22 mouse cellular contexts compared by ENCODE assay signal in genomic region chr14:29029896-29030420, GRCm38 (mm10). TPM values are rescaled to one million over a fixed set of nuclear protein-coding genes. Genes with fewer than 3 reads are reported as not detected.
DNase-seq lines count a peak whose midpoint lies in the region; ATAC-seq and TF ChIP-seq lines count a peak whose summit lies in the region.
"Had no signal": no experiment of that assay in that cellular context is flagged by ENCODE, and none has a peak within 500 bp of the region (broad histone marks: within the 10 kb centered on the region; RNA-seq: fewer than 3 reads in every experiment).

No protein-coding gene starts in this region.

- no peak for TF ChIP-seq EP300 in heart, adult 2 months (IDR thresholded peaks at IDR 0.05; ENCODE audit: insufficient read depth, low read depth, low read length)

- no peak overlapping the region for H3K9ac ChIP-seq in heart, adult 2 months (ENCODE audit: low read depth, low read length)
- H3K9ac ChIP-seq: hindbrain, embryonic 15.5 days; lung, embryonic 14.5 days had no signal

- WGBS in heart, adult 2 months: 64% methylated on average over 11 of the region's 11 CpGs

- no peak for TF ChIP-seq POLR2A in heart, adult 2 months (IDR thresholded peaks at IDR 0.05; ENCODE audit: insufficient read depth, low read depth, low read length)

- no peaks in the 10 kb centered on the region; the same call in none of the 2 replicates for H3K4me1 ChIP-seq in heart, adult 2 months (ENCODE audit: control insufficient read depth, insufficient read depth, low read length)

- no peak for ATAC-seq in monocyte, adult 5-6 weeks (replicated peaks; ENCODE audit: insufficient number of reproducible peaks, low FRiP score, low TSS enrichment, poor library complexity, severe bottlenecking)
- ATAC-seq in granulocyte monocyte progenitor cell, adult 5-6 weeks (replicated peaks; ENCODE audit: poor library complexity, severe bottlenecking): no peak
- ATAC-seq: intestine, postnatal 0 days; Patski had no signal

- intact Hi-C loops in heart, adult 2 months (cut with DNase I): no loop called here
- intact Hi-C loops in heart, postnatal 25 days (cut with DNase I): no loop called here

- H3K27ac ChIP-seq in heart, adult 2 months: peak overlapping the region; percentile 42
- H3K27ac ChIP-seq: hindbrain, embryonic 15.5 days; stomach, postnatal 0 days had no signal

- H3K27me3 ChIP-seq in heart, adult 2 months (ENCODE audit: control insufficient read depth, insufficient read depth, low read length): no peaks in the 10 kb centered on the region
- H3K27me3 ChIP-seq: hindbrain, embryonic 15.5 days; Patski had no signal

- DNase-seq in adrenal gland, adult 8-10 months: peak; percentile 44
- no peak for DNase-seq in adrenal gland, postnatal 10 days
- no peak for DNase-seq in heart, adult 2 months
- DNase-seq in heart, postnatal 25 days (ENCODE audit: low spot score): no peak
- DNase-seq in NIH3T3 (ENCODE audit: low read depth): peak; percentile 4
- DNase-seq in fat pad, adult 2 months (ENCODE audit: extremely low read depth, low read depth, low spot score): peak; percentile 83
- DNase-seq: cerebellum, adult 9-10 months; kidney, postnatal 10 days; layer of hippocampus, adult 9-11 months; liver; lung, embryonic 14.5 days; retina, postnatal 1 day; thymus, postnatal 25 days had no signal

- TF ChIP-seq CTCF in heart, adult 2 months (IDR thresholded peaks at IDR 0.05): no peak

- no peaks in the 10 kb centered on the region; the same call in 1 of the 2 replicates for H3K36me3 ChIP-seq in heart, adult 2 months (ENCODE audit: control insufficient read depth, insufficient read depth, low read length)
- H3K36me3 ChIP-seq: hindbrain, embryonic 15.5 days had no signal

- no peak overlapping the region for H3K4me3 ChIP-seq in heart, adult 2 months
- H3K4me3 ChIP-seq: hindbrain, embryonic 15.5 days had no signal

- H3K79me2 ChIP-seq in heart, adult 2 months (replicated peaks; ENCODE audit: control insufficient read depth, insufficient read depth, low read length): no peaks in the 10 kb centered on the region

RNA-seq across cellular contexts. Expression of gene Lrtm1, which starts 11.9 kb away (rescaled TPM):
- total RNA-seq in adrenal gland, adult 8-10 months (2022): under 1 TPM in 3 of 4 experiments, not detected in 1; 0.03 to 0.17 (median 0.06) TPM
- 1 to 10 TPM in 1 of 2 experiments, under 1 TPM in 1; 0.72 to 3.7 TPM for total RNA-seq in adrenal gland, postnatal 10 days (2021)
- total RNA-seq in heart, adult 2 months (2021): 100 to 1,000 TPM; 189 to 202 TPM
- 81.6 and 182 TPM in 2 replicates for polyA plus RNA-seq in heart, adult 2 months (2012; rRNA removed)
- 100 to 1,000 TPM; 171 to 183 TPM for total RNA-seq in heart, postnatal 25 days (2021)
- not detected in 3 replicates for total RNA-seq in monocyte, adult 5-6 weeks (2017)
- not detected in 2 replicates for total RNA-seq in granulocyte monocyte progenitor cell, adult 5-6 weeks (2014; fragmentation: Nextera tagmentation)
- not detected in 2 replicates for total RNA-seq in granulocyte monocyte progenitor cell, adult 5-6 weeks (2017)
- total RNA-seq: left cerebral cortex, postnatal 10 days; neutrophil, adult 5-6 weeks had no signal
- polyA plus RNA-seq: intestine, postnatal 0 days; Patski; spleen, adult 2 months; stomach, postnatal 0 days had no signal

Comparison
In these comparisons a context has a peak if more than half of its experiments do, and no peak if none do; other contexts are left out.
1. DNase-seq: peak in adrenal gland, adult 8-10 months (single experiment), NIH3T3 (single experiment) and fat pad, adult 2 months (single experiment); none in adrenal gland, postnatal 10 days (single experiment), heart, adult 2 months (0 of 2) and heart, postnatal 25 days (single experiment).
2. RNA of gene Lrtm1, which starts 11.9 kb away (total RNA-seq): 189 to 202 TPM in heart, adult 2 months and 171 to 183 TPM in heart, postnatal 25 days; 0.72 to 3.7 TPM in adrenal gland, postnatal 10 days, 0.03 to 0.17 TPM in adrenal gland, adult 8-10 months, not detected in monocyte, adult 5-6 weeks and not detected in granulocyte monocyte progenitor cell, adult 5-6 weeks; every median in the first group is over 10 times any median in the second.